Mouse (Mus musculus) liver, embryonic 16.5 days (tissue): Measurements from ENCODE around the gene Asphd1. TPM values are rescaled to one million over a fixed set of nuclear protein-coding genes. Genes with fewer than 3 reads are reported as not detected.

Experiments used
- ATAC-seq: fragments of 200-750 bp; cut with Nextera tagmentation; 2 replicates; pipeline ENCODE4 v1.8.0; 2017; ENCODE audit warnings: low read depth, mild to moderate bottlenecking, moderate number of reproducible peaks, moderate library complexity
- H3K27ac ChIP-seq: fragments of 300-500 bp; sonication (generic); 2 replicates; pipeline ENCODE4 v1.5.1; 2014; ENCODE audit warnings: mild to moderate bottlenecking, low read length
- H3K27me3 ChIP-seq: fragments of 300-500 bp; sonication (generic); 2 replicates; pipeline ENCODE4 v1.6.1; 2014; ENCODE audit warnings: low read depth, low read length, mixed read lengths; ENCODE audit not compliant: control insufficient read depth, insufficient read depth
- H3K36me3 ChIP-seq: fragments of 300-500 bp; sonication (generic); 2 replicates; pipeline ENCODE4 v1.6.1; 2014; ENCODE audit warnings: mild to moderate bottlenecking; ENCODE audit not compliant: control insufficient read depth, insufficient read depth
- H3K4me1 ChIP-seq: fragments of 300-500 bp; sonication (generic); 2 replicates; pipeline ENCODE4 v1.6.1; 2014; ENCODE audit warnings: low read depth, low read length, mixed read lengths; ENCODE audit not compliant: control insufficient read depth
- H3K4me2 ChIP-seq: fragments of 300-500 bp; sonication (generic); 2 replicates; pipeline ENCODE4 v1.6.1; 2014; ENCODE audit warnings: low read depth, low read length, mixed read lengths
- H3K4me3 ChIP-seq: fragments of 300-500 bp; sonication (generic); 2 replicates; pipeline ENCODE4 v1.5.1; 2014; ENCODE audit warnings: low read depth, mild to moderate bottlenecking, low read length
- H3K9ac ChIP-seq: fragments of 300-500 bp; sonication (generic); 2 replicates; pipeline ENCODE4 v1.6.1; 2014; ENCODE audit warnings: low read depth, low read length
- H3K9me3 ChIP-seq: fragments of 300-500 bp; sonication (generic); replicated peaks from 2 replicates; pipeline ENCODE4 v1.6.1; 2016; ENCODE audit warnings: low read length; ENCODE audit not compliant: control insufficient read depth
- WGBS: fragments of 180-500 bp; shearing (Covaris S2); extraction: QIAGEN DNeasy Blood & Tissue Kit; methylation state at CpG from one replicate; pipeline ENCODE4 v1.1.7; 2014; ENCODE audit not compliant: insufficient replicate concordance; 5-methylcytosine and 5-hydroxymethylcytosine counted together
- polyA plus RNA-seq: library from polyadenylated mRNA; unstranded; fragments of >200 nt; fragmentation: Nextera tagmentation; extraction: Ambion mirVana; gene quantifications from 2 replicates; pipeline ENCODE4 v1.2.1, GENCODE M21; 2015

The Asphd1 gene
- polyA plus RNA-seq, 1 experiment from 2014 or later: not detected

DNA sequence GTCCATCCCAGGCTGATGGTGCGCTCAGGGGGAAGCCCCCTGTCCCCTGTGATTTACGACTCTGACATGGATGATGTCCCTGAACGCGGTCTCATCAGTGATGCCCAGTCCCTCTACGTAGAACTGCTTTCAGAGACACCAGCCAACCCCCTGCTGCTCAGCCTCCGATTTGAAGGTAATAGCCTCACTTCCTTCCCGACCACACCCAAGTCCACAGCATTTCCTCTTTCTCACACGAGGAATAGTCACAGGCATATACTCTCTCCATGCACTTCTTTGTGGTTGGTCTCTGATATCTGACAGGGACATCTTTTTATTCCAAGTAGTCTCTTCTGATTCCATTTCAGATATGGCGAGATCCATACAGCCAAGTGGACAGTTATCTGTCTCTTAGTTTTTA lies 10.4 kb upstream of the Asphd1 start:
- Histone ChIP-seq H3K27me3 (peaks cover 8% of the 10 kb centered on the region), H3K36me3 (no peaks in the 10 kb centered on the region), H3K4me3 (no peak overlapping the region), H3K4me2 (no peak overlapping the region), H3K9ac (no peak overlapping the region), H3K4me1 (no peaks in the 10 kb centered on the region), H3K27ac (no peak overlapping the region), H3K9me3 (no peaks in the 10 kb centered on the region)
- no peak for ATAC-seq
- 32% methylated on average over 9 of the region's 9 CpGs for WGBS

DNA sequence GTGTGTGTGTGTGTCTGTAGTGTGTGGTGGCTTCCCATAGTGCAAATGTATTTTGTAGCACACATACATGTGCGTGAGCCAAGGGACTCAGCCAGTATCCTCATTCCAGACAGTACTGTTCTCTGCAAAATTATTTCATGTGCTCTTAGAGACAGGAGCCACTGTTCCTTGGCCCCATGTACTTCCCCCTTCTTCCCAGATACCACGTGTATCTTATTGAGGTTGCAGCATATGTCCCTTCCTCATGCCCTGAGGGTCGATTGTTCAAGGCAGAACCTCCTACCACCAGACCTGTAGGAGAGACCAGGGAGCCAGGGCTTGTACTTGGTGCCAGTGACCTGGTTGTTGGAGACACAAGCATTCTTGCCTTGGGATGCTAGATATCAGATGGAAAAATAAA lies 5.7 kb upstream of the Asphd1 start:
- no peak for ATAC-seq
- H3K4me2 ChIP-seq: no peak overlapping the region
- H3K36me3 ChIP-seq: no peaks in the 10 kb centered on the region
- 25% methylated on average over 3 of the region's 3 CpGs for WGBS
- H3K9ac ChIP-seq: no peak overlapping the region
- H3K27ac ChIP-seq: no peak overlapping the region
- no peak overlapping the region for H3K4me3 ChIP-seq
- H3K4me1 ChIP-seq: no peaks in the 10 kb centered on the region
- peaks cover 21% of the 10 kb centered on the region for H3K27me3 ChIP-seq
- no peaks in the 10 kb centered on the region for H3K9me3 ChIP-seq

DNA sequence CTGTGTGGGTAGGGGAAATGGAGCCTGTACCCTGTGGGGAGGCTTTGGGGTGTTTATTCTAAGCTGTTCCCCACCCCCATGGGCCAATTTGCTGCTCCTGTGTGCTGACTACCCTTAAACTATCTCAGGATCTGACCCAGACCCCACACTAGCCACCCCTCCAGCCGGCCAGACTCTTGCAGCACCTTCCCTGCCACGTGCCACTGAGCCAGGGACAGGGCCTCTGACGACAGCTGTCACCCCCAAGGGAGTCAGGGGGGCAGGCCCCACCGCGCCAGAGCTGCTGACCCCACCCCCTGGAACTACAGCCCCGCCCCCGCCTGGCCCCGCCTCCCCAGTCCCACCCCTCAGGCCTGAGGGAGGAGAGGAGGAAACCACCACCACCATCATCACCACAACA lies 3.3 kb upstream of the Asphd1 start:
- Histone ChIP-seq H3K9me3 (no peaks in the 10 kb centered on the region), H3K4me2 (no peak overlapping the region), H3K36me3 (no peaks in the 10 kb centered on the region), H3K27me3 (peaks cover 29% of the 10 kb centered on the region), H3K9ac (no peak overlapping the region), H3K4me3 (no peak overlapping the region), H3K27ac (no peak overlapping the region), H3K4me1 (peaks cover 5% of the 10 kb centered on the region)
- WGBS: 0% methylated on average over 7 of the region's 8 CpGs
- no peak for ATAC-seq

DNA sequence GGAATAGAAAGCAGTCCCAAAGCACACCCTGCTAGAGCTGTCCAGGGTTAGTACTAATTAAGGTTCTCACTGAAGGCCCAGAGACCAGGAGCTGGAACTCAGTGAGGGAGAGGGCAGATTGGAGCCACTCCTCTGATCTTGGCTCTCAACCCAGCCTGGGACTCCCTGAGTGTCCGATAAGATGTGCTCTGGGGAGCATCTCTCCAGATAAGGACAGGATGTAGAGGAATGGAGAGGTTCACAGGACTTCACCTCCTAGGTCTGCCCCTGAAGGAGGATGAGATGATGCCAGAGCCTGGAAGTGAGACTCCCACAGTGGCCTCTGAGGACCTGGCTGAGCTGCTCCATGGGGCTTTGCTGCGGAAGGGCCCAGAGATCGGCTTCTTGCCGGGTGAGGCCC lies 2.4 kb upstream of the Asphd1 start:
- H3K4me3 ChIP-seq: no peak overlapping the region
- no peak overlapping the region for H3K9ac ChIP-seq
- H3K27me3 ChIP-seq: peaks cover 29% of the 10 kb centered on the region
- 23% methylated on average over 4 of the region's 4 CpGs for WGBS
- ATAC-seq: no peak
- H3K4me2 ChIP-seq: no peak overlapping the region
- no peak overlapping the region for H3K27ac ChIP-seq
- H3K4me1 ChIP-seq: peaks cover 5% of the 10 kb centered on the region
- H3K36me3 ChIP-seq: no peaks in the 10 kb centered on the region
- H3K9me3 ChIP-seq: no peaks in the 10 kb centered on the region

DNA sequence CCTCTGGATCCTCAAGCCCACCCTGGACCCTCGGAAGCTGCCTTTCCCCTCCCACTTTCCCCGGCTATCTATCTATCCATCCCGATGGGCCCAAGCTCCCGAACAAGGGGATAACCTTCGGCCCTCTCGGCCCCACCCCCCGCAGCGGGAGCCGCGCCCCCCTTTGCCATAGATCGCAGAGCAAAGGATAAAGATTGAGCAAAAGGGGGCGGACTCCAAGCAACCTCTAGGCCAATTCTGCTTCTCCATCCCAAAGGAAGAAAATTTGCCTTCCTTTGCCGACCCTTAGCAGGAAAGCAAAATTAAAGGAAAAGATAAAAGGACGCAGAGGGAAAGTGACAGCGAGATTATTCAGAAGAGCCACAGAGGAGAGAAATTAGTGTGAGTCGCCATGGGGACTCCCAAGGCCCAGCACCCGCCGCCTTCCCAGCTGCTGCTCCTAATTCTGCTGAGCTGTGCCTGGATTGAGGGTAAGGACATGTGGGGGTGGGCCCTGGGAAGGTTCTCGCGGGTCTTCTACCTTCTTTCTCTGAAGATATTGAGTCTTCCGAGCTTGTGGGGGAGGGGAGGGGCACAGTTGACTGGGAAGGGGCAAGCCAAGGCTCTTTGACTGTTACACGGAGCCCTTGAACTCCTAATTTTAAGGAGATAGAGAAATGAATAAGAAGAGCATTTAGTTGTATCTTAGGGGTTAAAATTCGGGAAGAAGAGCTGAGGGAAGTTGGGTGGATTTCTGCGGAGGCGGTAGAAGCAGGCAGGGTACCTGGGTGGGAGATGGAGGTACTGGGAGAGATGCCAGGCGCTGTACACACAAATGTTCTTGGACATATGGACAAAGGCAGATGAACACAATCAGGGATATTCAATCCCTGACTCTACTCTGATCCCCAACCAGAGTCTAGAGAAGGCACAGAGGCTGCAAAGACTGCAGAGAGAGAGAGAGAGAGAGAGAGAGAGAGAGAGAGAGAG lies 1.5 kb upstream of the Asphd1 start:
- Histone ChIP-seq H3K9me3 (no peaks in the 10 kb centered on the region), H3K9ac (no peak overlapping the region), H3K4me1 (peaks cover 5% of the 10 kb centered on the region), H3K27ac (no peak overlapping the region), H3K4me2 (no peak overlapping the region), H3K4me3 (no peak overlapping the region), H3K36me3 (no peaks in the 10 kb centered on the region), H3K27me3 (peaks cover 29% of the 10 kb centered on the region)
- 9% methylated on average over 26 of the region's 26 CpGs for WGBS
- ATAC-seq: no peak

DNA sequence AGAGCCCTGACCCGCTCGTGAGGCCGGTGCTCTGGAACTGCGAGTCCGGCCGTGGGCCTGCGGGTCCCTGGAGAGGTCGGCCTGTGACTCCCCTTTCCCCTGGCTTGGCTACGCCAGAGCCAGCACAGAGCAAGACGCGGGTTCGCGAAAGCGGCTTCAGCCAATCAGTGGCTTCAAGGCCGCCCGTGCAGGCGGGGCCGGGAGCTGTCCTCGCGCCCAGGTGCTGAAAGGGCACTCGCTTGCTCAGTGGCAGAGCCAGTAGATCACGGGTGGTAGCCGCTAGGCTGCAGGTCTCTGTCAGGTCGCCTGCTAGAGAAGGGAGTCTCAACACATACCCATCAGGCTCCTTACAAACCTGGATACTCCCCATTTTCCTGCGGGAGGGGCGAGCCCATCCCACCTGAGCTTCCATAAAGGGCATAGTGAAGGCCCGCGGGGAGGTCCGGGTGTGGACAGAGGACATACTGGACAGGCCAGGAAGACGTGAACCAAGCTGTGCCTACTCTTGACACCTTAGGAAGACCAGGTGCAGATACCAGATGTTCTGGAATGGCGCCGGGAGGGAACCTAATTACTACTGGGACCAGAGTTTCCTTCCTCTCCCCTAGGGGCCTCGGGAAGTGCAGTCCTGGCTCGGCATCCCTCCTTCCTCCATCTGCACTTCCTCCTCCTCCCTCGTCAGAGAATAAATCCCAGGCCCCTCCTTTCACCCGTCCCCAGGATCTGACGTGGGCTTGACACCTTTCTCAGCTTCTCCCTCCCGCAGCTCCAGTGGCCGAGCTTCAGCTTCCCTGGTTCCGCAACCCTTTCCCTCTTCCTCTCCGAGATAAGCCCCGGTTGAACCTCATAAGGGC lies 638 bp upstream of the Asphd1 start, which contains the start of gene Sez6l2:
Gene Sez6l2, plus strand, starts transcription at position 771 of the 854 bp plus-strand sequence.
- WGBS: 1% methylated on average over 42 of the region's 42 CpGs
- Histone ChIP-seq H3K4me2 (peak within 1 kb of the TSS; percentile 79), H3K4me3 (peak within 1 kb of the TSS; percentile 41), H3K36me3 (no peaks in the 10 kb centered on the region), H3K4me1 (peaks cover 5% of the 10 kb centered on the region), H3K27ac (no peak within 1 kb of the TSS), H3K27me3 (peaks cover 29% of the 10 kb centered on the region), H3K9ac (no peak within 1 kb of the TSS), H3K9me3 (no peaks in the 10 kb centered on the region)
- peak; percentile 79 for ATAC-seq

DNA sequence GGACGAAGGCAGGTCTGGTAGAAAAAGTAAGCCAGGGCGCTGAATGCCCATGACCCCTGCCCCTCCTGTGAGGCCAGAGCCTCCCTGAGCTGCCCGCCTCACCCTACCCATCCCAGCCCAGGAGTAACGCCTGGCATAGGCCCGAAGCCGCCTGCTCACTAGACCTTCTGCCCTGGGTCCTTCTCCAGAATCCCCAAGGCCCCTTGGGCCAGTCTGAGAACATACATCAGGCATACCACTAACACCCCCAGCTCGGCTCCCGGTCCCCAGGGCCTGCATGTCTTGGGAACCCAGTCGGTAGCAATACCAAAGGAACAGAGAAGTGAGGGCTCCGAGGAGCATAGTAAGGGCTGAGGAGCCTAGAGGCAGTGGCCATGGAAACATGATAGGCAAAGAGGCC lies 756 bp downstream of the Asphd1 start:
- Histone ChIP-seq H3K4me2 (no peak overlapping the region), H3K4me3 (no peak overlapping the region), H3K27ac (no peak overlapping the region), H3K4me1 (peaks cover 5% of the 10 kb centered on the region), H3K9me3 (no peaks in the 10 kb centered on the region), H3K36me3 (no peaks in the 10 kb centered on the region), H3K27me3 (peaks cover 29% of the 10 kb centered on the region), H3K9ac (no peak overlapping the region)
- ATAC-seq: no peak
- WGBS: 67% methylated on average over 10 of the region's 10 CpGs

DNA sequence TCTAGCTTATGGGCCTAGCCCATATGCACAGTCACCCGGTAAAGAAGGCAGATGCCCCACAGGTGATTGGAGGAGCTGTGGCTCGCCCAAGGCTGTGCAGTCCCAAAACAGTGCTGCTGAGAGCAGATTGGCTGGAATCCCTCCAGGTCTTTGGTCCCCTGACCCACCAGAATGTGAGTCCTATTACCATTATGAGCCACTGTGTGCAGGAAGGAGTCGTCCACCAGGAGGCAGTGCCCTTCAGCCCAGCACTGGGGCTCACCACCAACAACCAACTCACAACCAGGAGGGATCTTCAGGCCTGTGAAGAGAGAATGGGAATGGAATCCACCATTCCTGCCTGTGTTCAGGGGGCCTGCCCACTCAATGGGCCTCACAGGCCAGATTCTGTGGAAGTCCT lies 2.9 kb downstream of the Asphd1 start:
- no peak overlapping the region for H3K4me2 ChIP-seq
- H3K36me3 ChIP-seq: no peaks in the 10 kb centered on the region
- H3K9ac ChIP-seq: no peak overlapping the region
- H3K4me3 ChIP-seq: no peak overlapping the region
- WGBS: 43% methylated on average over 3 of the region's 3 CpGs
- peaks cover 22% of the 10 kb centered on the region for H3K27me3 ChIP-seq
- H3K9me3 ChIP-seq: no peaks in the 10 kb centered on the region
- peaks cover 5% of the 10 kb centered on the region for H3K4me1 ChIP-seq
- no peak overlapping the region for H3K27ac ChIP-seq
- ATAC-seq: no peak
